Mouse (Mus musculus): ENCODE measurements around the gene Rab11b.

DNA sequence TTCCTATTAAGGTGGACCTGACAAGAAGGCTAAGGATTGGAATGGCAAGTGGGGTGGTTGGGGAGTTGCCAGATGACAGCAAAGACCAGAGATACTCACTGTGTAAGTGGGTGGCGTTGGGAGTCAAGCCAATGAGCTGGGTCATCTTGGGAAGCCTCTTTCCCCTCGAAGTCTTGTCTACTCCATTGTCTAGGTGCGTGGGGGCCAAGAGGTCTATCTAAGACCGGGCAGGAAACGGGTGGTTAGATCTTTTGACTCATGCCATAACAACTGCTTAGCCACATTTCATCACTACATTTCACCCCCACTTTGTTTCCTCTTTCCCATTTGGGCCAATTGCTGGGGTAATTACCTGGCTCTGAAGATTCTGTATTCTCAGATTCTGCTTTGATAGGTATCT, 20.1 kb upstream of the Rab11b start:
- TF ChIP-seq CTCF (IDR thresholded peaks at IDR 0.05; ENCODE audit: low read depth, low read length) (no peak), POLR2A (IDR thresholded peaks at IDR 0.05; ENCODE audit: insufficient read depth, low read length) (no peak)
